Mouse (Mus musculus): ENCODE results near the gene Arl15. TPM values are rescaled to one million over a fixed set of nuclear protein-coding genes. Genes with fewer than 3 reads are reported as not detected.

Arl15 gene
- polyA plus RNA-seq, 1 experiment from 2014 or later = 7.9 TPM

DNA sequence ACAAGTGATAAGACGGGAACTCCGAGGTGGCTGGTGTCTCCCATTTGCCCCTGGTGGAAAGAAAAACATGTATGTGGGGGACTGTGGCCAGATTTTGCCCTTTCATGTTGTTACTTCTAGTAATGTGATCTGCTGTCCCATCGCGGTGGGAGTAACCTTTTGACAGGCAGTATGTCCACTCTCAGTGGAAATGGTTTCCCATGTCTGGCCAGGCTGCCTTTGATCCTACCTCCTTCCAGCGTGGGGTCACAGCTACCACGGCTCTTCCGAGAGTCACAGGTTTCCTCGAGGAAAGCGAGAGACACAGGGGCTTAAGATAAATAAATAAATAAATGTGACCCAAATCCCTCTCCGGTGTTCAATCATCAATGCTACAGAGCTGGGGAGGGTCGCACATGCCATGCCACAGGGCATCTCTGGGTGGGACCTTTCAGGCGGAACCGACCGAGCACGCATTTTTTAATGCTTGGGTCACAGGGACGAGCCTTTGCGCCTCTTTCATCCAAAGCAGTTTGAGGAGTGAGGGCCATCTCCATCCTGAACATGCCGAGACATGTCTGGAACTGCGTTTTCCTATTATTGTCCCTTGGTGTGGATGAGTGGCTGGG is 86.4 kb downstream of the Arl15 start:
- ATAC-seq (ENCODE audit: insufficient read depth, low FRiP score) = no peak
- Histone ChIP-seq H3K36me3 (ENCODE audit: control insufficient read depth, insufficient read depth, low read length) (no peaks in the 10 kb centered on the region), H3K27me3 (ENCODE audit: control insufficient read depth, insufficient read depth, low read length) (no peaks in the 10 kb centered on the region), H3K9ac (ENCODE audit: low read length) (no peak overlapping the region), H3K4me3 (replicated peaks; ENCODE audit: low read length) (no peak overlapping the region), H3K4me1 (ENCODE audit: control insufficient read depth, insufficient read depth, low read length) (peaks cover 3% of the 10 kb centered on the region; the same call in 1 of the 2 replicates), H3K4me2 (ENCODE audit: low read depth, low read length) (no peak overlapping the region), H3K9me3 (replicated peaks; ENCODE audit: control insufficient read depth, low read length) (no peaks in the 10 kb centered on the region), H3K27ac (ENCODE audit: low read length) (no peak overlapping the region)
- WGBS = 50% methylated on average over 19 of the region's 19 CpGs

DNA sequence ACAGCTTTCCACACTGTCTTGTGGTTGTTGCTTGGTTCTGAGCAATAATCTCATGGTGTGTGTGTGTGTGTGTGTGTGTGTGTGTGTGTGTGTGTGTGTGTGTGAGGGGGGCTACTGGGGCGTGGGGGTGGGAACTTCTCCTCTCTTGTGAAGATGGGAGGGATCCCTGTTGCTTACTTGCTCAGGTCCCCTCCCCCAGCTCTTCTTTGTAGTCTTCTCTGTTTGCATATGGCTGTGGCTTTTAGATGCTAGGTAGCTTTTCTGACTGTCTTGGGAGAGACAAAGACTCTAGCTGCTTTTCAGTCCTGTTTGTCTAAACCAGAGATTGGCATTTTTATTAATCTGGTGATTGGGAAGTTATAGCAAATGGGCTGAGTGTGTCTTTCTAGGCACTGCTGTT is 88.7 kb downstream of the Arl15 start:
- Histone ChIP-seq H3K36me3 (ENCODE audit: control insufficient read depth, insufficient read depth, low read length) (no peaks in the 10 kb centered on the region), H3K4me1 (ENCODE audit: control insufficient read depth, insufficient read depth, low read length) (peaks cover 3% of the 10 kb centered on the region; the same call in 1 of the 2 replicates), H3K4me3 (replicated peaks; ENCODE audit: low read length) (no peak overlapping the region), H3K27me3 (ENCODE audit: control insufficient read depth, insufficient read depth, low read length) (no peaks in the 10 kb centered on the region), H3K27ac (ENCODE audit: low read length) (no peak overlapping the region), H3K9me3 (replicated peaks; ENCODE audit: control insufficient read depth, low read length) (no peaks in the 10 kb centered on the region), H3K4me2 (ENCODE audit: low read depth, low read length) (no peak overlapping the region), H3K9ac (ENCODE audit: low read length) (no peak overlapping the region)
- 0% methylated on average over 1 of the region's 1 CpGs for WGBS
- ATAC-seq (ENCODE audit: insufficient read depth, low FRiP score) = no peak

DNA sequence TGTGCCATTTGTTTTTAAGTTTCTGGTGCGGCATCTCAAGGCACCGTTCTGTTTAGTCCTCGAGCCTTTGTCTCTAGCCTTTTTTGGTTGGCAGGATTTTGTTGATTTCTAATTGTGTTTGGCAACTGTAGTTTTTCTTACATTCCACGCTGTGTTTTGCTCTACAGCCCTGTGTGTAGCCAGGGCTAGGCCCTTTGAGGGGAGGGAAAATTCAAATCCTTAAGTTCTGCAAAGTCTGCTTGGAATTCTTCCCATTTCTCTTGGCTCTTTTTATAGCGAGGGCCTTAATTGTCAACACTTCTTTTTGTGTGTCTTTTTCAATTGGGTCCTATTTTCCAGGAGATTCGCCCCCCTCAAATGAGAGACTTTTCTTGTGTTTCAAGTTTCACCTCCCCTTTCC is 92.8 kb downstream of the Arl15 start:
- Histone ChIP-seq H3K36me3 (ENCODE audit: control insufficient read depth, insufficient read depth, low read length) (no peaks in the 10 kb centered on the region), H3K4me2 (ENCODE audit: low read depth, low read length) (no peak overlapping the region), H3K27ac (ENCODE audit: low read length) (no peak overlapping the region), H3K9me3 (replicated peaks; ENCODE audit: control insufficient read depth, low read length) (no peaks in the 10 kb centered on the region), H3K4me1 (ENCODE audit: control insufficient read depth, insufficient read depth, low read length) (no peaks in the 10 kb centered on the region), H3K9ac (ENCODE audit: low read length) (no peak overlapping the region), H3K4me3 (replicated peaks; ENCODE audit: low read length) (no peak overlapping the region), H3K27me3 (ENCODE audit: control insufficient read depth, insufficient read depth, low read length) (no peaks in the 10 kb centered on the region)
- 66% methylated on average over 6 of the region's 6 CpGs for WGBS
- no peak for ATAC-seq (ENCODE audit: insufficient read depth, low FRiP score)

DNA sequence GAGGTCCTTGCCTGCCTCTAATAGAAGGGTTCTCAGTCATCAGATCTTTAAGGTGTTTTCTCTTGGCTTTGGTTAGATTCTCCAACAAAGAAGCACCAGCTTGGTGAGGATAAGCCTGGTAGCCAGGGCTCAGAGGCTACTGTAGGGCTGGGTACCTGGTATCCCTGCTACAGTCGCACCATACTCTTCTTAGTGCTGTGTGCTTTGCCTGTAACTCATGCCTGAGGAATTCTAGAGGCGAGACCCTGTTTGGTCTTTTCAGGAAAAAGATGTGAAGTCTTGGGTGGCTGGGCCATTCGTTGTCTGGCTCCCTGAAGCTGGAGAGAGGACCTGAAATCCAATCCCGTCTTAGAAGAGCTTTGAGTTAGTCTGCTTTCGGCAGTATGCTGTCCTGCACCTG is 93.8 kb downstream of the Arl15 start:
- H3K9ac ChIP-seq (ENCODE audit: low read length) = no peak overlapping the region
- WGBS = 56% methylated on average over 5 of the region's 5 CpGs
- no peak overlapping the region for H3K4me2 ChIP-seq (ENCODE audit: low read depth, low read length)
- H3K9me3 ChIP-seq (replicated peaks; ENCODE audit: control insufficient read depth, low read length) = no peaks in the 10 kb centered on the region
- H3K4me3 ChIP-seq (replicated peaks; ENCODE audit: low read length) = no peak overlapping the region
- H3K4me1 ChIP-seq (ENCODE audit: control insufficient read depth, insufficient read depth, low read length) = no peaks in the 10 kb centered on the region
- H3K36me3 ChIP-seq (ENCODE audit: control insufficient read depth, insufficient read depth, low read length) = no peaks in the 10 kb centered on the region
- ATAC-seq (ENCODE audit: insufficient read depth, low FRiP score) = no peak
- H3K27me3 ChIP-seq (ENCODE audit: control insufficient read depth, insufficient read depth, low read length) = no peaks in the 10 kb centered on the region
- H3K27ac ChIP-seq (ENCODE audit: low read length) = no peak overlapping the region

DNA sequence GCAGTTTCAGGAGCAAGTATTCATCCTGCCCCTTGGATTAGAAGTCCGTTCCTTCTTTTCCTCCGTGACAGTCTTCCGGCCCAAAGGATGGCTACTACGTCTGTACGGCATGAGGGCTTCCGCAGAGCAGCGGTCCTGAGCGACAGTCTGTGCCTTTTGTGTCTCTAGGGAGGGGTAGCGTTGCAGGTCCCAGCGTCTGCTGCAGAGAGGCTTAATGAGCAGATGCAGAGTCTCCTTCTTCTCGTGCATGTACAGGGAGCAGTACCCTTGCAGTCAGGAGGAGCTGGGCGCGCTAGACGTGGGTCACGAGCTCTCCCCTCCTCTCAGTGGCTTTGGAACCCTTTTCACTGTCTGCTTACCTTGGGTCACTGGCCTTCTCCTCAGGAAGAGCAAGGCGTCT is 94.4 kb downstream of the Arl15 start:
- no peaks in the 10 kb centered on the region for H3K36me3 ChIP-seq (ENCODE audit: control insufficient read depth, insufficient read depth, low read length)
- H3K4me1 ChIP-seq (ENCODE audit: control insufficient read depth, insufficient read depth, low read length) = no peaks in the 10 kb centered on the region
- H3K27me3 ChIP-seq (ENCODE audit: control insufficient read depth, insufficient read depth, low read length) = no peaks in the 10 kb centered on the region
- ATAC-seq (ENCODE audit: insufficient read depth, low FRiP score) = no peak
- 65% methylated on average over 16 of the region's 16 CpGs for WGBS
- no peaks in the 10 kb centered on the region for H3K9me3 ChIP-seq (replicated peaks; ENCODE audit: control insufficient read depth, low read length)
- no peak overlapping the region for H3K4me2 ChIP-seq (ENCODE audit: low read depth, low read length)
- no peak overlapping the region for H3K9ac ChIP-seq (ENCODE audit: low read length)
- H3K4me3 ChIP-seq (replicated peaks; ENCODE audit: low read length) = no peak overlapping the region
- H3K27ac ChIP-seq (ENCODE audit: low read length) = no peak overlapping the region

DNA sequence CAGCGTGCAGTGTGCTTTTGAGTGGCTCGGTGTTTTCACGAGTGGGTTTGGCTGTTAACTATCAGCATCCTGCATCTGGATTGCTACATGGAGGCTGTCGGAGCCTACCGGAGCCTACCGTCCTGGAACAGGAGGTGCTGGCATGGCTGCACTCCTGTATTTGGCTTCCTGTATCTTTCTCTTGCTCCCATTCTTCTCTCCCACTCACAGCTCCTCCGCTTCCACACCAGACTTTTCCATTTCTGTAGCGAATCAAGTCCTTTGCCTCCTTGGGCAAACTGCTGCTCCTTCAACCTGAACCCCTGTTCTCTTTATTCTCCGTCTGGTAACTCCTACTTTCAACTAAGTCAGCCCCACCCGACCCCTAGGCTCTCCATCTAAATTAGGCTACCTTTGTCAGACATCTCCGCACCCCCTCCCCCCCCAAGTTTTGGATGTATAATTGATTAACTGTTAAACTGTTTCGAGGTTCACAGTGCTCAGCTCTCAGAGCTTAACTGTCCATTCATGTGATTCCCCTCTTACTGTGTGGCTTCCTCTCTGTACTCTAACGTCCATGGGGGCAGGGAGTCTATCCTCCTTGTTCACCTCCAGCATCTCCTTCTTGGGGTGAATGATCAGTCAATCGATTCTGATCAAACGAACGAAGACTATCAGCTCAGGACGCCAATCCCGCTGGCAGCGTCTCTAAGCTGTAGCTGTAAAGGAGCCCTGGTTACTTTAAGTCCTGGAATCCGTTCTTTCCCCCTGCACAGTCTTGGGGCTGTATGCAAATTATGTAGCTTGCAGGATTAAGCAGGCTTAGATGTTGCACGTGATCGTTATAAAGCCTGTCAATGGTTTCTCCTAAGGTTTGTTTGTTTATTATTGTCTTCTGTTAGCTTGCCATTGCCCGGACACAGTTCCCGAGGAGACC is 95.1 kb downstream of the Arl15 start:
- Histone ChIP-seq H3K4me2 (ENCODE audit: low read depth, low read length) (no peak overlapping the region), H3K4me3 (replicated peaks; ENCODE audit: low read length) (no peak overlapping the region), H3K9me3 (replicated peaks; ENCODE audit: control insufficient read depth, low read length) (no peaks in the 10 kb centered on the region), H3K27ac (ENCODE audit: low read length) (no peak overlapping the region), H3K9ac (ENCODE audit: low read length) (no peak overlapping the region), H3K4me1 (ENCODE audit: control insufficient read depth, insufficient read depth, low read length) (no peaks in the 10 kb centered on the region), H3K27me3 (ENCODE audit: control insufficient read depth, insufficient read depth, low read length) (no peaks in the 10 kb centered on the region), H3K36me3 (ENCODE audit: control insufficient read depth, insufficient read depth, low read length) (no peaks in the 10 kb centered on the region)
- WGBS = 69% methylated on average over 24 of the region's 24 CpGs
- no peak for ATAC-seq (ENCODE audit: insufficient read depth, low FRiP score)

DNA sequence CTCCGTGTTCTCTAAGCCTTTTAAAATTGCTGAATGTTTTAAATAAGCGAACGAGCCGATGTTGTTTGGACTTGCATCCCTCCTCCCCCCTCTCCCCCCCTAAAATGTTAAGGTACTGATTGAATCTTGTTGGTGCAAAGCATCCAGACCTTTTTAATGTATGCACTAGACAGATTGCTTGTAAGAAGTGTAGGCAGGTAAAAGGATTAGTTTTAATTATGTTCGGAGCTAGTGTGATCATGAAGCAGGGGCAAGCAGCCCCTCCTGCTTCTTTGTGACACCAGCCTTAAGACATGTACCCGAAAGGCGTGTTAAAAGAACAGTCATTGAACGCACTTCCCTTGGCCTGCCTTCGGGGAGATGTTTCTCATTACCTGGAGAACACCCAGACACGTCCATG is 102.4 kb downstream of the Arl15 start:
- no peak overlapping the region for H3K4me3 ChIP-seq (replicated peaks; ENCODE audit: low read length)
- H3K9me3 ChIP-seq (replicated peaks; ENCODE audit: control insufficient read depth, low read length) = no peaks in the 10 kb centered on the region
- 72% methylated on average over 10 of the region's 10 CpGs for WGBS

DNA sequence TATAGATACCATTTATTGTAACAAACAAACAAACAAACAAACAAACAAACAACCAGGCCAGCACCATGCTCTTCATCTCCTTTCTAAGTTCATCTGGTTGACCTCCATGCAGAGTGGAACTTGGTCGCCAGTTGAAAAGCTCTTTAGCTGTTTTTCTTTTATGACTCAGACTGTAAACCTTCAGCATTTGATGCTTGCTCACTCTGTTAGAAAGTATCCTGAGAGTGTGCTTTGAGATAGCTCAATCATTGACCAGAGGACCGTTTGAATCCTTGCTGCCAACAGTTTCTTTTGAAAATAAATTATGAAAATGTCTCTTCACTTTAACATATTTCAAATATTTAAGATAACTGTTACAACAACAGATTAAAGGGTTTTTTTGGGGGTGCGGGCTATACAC is 103.2 kb downstream of the Arl15 start:
- Histone ChIP-seq H3K9ac (ENCODE audit: low read length) (no peak overlapping the region), H3K9me3 (replicated peaks; ENCODE audit: control insufficient read depth, low read length) (no peaks in the 10 kb centered on the region), H3K36me3 (ENCODE audit: control insufficient read depth, insufficient read depth, low read length) (no peaks in the 10 kb centered on the region), H3K27ac (ENCODE audit: low read length) (no peak overlapping the region), H3K4me1 (ENCODE audit: control insufficient read depth, insufficient read depth, low read length) (no peaks in the 10 kb centered on the region), H3K4me2 (ENCODE audit: low read depth, low read length) (no peak overlapping the region), H3K27me3 (ENCODE audit: control insufficient read depth, insufficient read depth, low read length) (no peaks in the 10 kb centered on the region), H3K4me3 (replicated peaks; ENCODE audit: low read length) (no peak overlapping the region)
- 70% methylated on average over 3 of the region's 3 CpGs for WGBS
- no peak for ATAC-seq (ENCODE audit: insufficient read depth, low FRiP score)

More for the DNA sequence above, 102.4 kb downstream of the Arl15 start:
- H3K36me3 ChIP-seq (ENCODE audit: control insufficient read depth, insufficient read depth, low read length) = no peaks in the 10 kb centered on the region
- H3K27ac ChIP-seq (ENCODE audit: low read length) = 0 out of 2 replicates have a peak overlapping the region, but pooled peaks have one; percentile 33
- H3K4me2 ChIP-seq (ENCODE audit: low read depth, low read length) = no peak overlapping the region
- no peaks in the 10 kb centered on the region for H3K27me3 ChIP-seq (ENCODE audit: control insufficient read depth, insufficient read depth, low read length)
- ATAC-seq (ENCODE audit: insufficient read depth, low FRiP score) = no peak
- no peak overlapping the region for H3K9ac ChIP-seq (ENCODE audit: low read length)
- H3K4me1 ChIP-seq (ENCODE audit: control insufficient read depth, insufficient read depth, low read length) = no peaks in the 10 kb centered on the region

DNA sequence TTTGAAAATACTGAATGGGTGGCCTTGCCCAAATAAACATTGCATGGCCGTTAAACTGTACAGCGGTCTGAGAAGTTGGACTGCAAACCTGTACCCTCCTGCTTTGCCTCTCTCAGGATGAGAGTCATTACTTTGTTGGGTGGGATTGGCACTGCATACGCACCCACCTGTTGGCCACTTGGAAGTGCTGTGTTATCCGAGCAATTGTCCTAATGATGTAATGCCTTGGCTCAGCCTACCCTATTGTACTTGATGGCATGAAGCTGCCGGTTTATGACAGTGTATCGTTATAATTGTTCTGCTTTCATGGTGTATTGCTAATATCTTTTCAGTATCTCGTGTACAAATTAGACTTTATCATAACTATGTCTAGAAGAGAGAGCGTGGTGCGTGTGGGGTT is 103.6 kb downstream of the Arl15 start:
- Histone ChIP-seq H3K4me3 (replicated peaks; ENCODE audit: low read length) (no peak overlapping the region), H3K36me3 (ENCODE audit: control insufficient read depth, insufficient read depth, low read length) (no peaks in the 10 kb centered on the region), H3K27ac (ENCODE audit: low read length) (no peak overlapping the region), H3K4me2 (ENCODE audit: low read depth, low read length) (no peak overlapping the region), H3K4me1 (ENCODE audit: control insufficient read depth, insufficient read depth, low read length) (no peaks in the 10 kb centered on the region), H3K27me3 (ENCODE audit: control insufficient read depth, insufficient read depth, low read length) (no peaks in the 10 kb centered on the region), H3K9me3 (replicated peaks; ENCODE audit: control insufficient read depth, low read length) (no peaks in the 10 kb centered on the region), H3K9ac (ENCODE audit: low read length) (no peak overlapping the region)
- ATAC-seq (ENCODE audit: insufficient read depth, low FRiP score) = no peak
- WGBS = 75% methylated on average over 9 of the region's 9 CpGs

All from stomach, embryonic 16.5 days (tissue).